Mouse (Mus musculus): ENCODE results near the gene Gm45753. TPM values are rescaled to one million over a fixed set of nuclear protein-coding genes. Genes with fewer than 3 reads are reported as not detected.

The Gm45753 gene
- polyA plus RNA-seq, 1 experiment from 2014 or later = not detected

GRCm38 (mm10) chr8:45239363-45239762 is 68.9 kb downstream of the Gm45753 start:
- Histone ChIP-seq H3K4me1 (replicated peaks) (peaks cover 9% of the 10 kb centered on the region), H3K27me3 (no peaks in the 10 kb centered on the region), H3K9ac (no peak overlapping the region), H3K4me2 (no peak overlapping the region), H3K27ac (replicated peaks) (no peak overlapping the region), H3K36me3 (no peaks in the 10 kb centered on the region), H3K4me3 (no peak overlapping the region), H3K9me3 (no peaks in the 10 kb centered on the region)
- no peak for ATAC-seq (ENCODE audit: low read depth)
- 80% methylated on average over 8 of the region's 8 CpGs for WGBS

- no peak for ATAC-seq (ENCODE audit: low read depth)
- H3K4me2 ChIP-seq = no peak overlapping the region
- WGBS = 33% methylated on average over 3 of the region's 3 CpGs
These were observed 70.0 kb downstream of the Gm45753 start for GRCm38 (mm10) chr8:45238282-45238681.

GRCm38 (mm10) chr8:45236164-45236912 is 71.9 kb downstream of the Gm45753 start:
- no peaks in the 10 kb centered on the region for H3K36me3 ChIP-seq
- no peaks in the 10 kb centered on the region for H3K27me3 ChIP-seq
- no peaks in the 10 kb centered on the region for H3K9me3 ChIP-seq
- H3K4me3 ChIP-seq = no peak overlapping the region; the same call in 1 of the 2 replicates
- no peak overlapping the region for H3K9ac ChIP-seq
- WGBS = 14% methylated on average over 14 of the region's 14 CpGs
- H3K4me1 ChIP-seq (replicated peaks) = peaks cover 9% of the 10 kb centered on the region
- peak overlapping the region; percentile 40 for H3K4me2 ChIP-seq
- H3K27ac ChIP-seq (replicated peaks) = peak overlapping the region; percentile 25; the same call in 1 of the 2 replicates
- peak; percentile 92 for ATAC-seq (ENCODE audit: low read depth)

More at GRCm38 (mm10) chr8:45238282-45238681, 70.0 kb downstream of the Gm45753 start:
- H3K4me3 ChIP-seq = no peak overlapping the region
- H3K4me1 ChIP-seq (replicated peaks) = peaks cover 9% of the 10 kb centered on the region
- H3K36me3 ChIP-seq = no peaks in the 10 kb centered on the region
- H3K9me3 ChIP-seq = no peaks in the 10 kb centered on the region
- no peak overlapping the region for H3K9ac ChIP-seq
- H3K27ac ChIP-seq (replicated peaks) = no peak overlapping the region
- no peaks in the 10 kb centered on the region for H3K27me3 ChIP-seq

GRCm38 (mm10) chr8:45235228-45235627 is 73.0 kb downstream of the Gm45753 start:
- WGBS = 87% methylated on average over 6 of the region's 6 CpGs
- H3K4me3 ChIP-seq = no peak overlapping the region
- H3K9ac ChIP-seq = no peak overlapping the region
- H3K27ac ChIP-seq (replicated peaks) = no peak overlapping the region
- no peak for ATAC-seq (ENCODE audit: low read depth)
- H3K27me3 ChIP-seq = no peaks in the 10 kb centered on the region
- peaks cover 9% of the 10 kb centered on the region for H3K4me1 ChIP-seq (replicated peaks)
- H3K9me3 ChIP-seq = no peaks in the 10 kb centered on the region
- H3K36me3 ChIP-seq = no peaks in the 10 kb centered on the region
- H3K4me2 ChIP-seq = no peak overlapping the region

GRCm38 (mm10) chr8:45233256-45233655 is 75.0 kb downstream of the Gm45753 start:
- Histone ChIP-seq H3K4me1 (replicated peaks) (peaks cover 9% of the 10 kb centered on the region), H3K4me3 (no peak overlapping the region), H3K9me3 (no peaks in the 10 kb centered on the region), H3K9ac (no peak overlapping the region), H3K27me3 (no peaks in the 10 kb centered on the region), H3K27ac (replicated peaks) (no peak overlapping the region), H3K4me2 (no peak overlapping the region), H3K36me3 (no peaks in the 10 kb centered on the region)
- 49% methylated on average over 3 of the region's 3 CpGs for WGBS
- no peak for ATAC-seq (ENCODE audit: low read depth)

Other genes starting within 250 kb of the Gm45753 start
- gene Mtnr1a, start 239.3 kb downstream of the Gm45753 start, polyA plus RNA-seq (2015; fragmentation: Nextera tagmentation; extraction: Ambion mirVana) = 0.87 and 1.8 TPM in 2 replicates
- gene F11, start 46.4 kb downstream of the Gm45753 start, polyA plus RNA-seq (2015; fragmentation: Nextera tagmentation; extraction: Ambion mirVana) = not detected in 2 replicates
- not detected in 2 replicates for gene Klkb1, start 13.6 kb downstream of the Gm45753 start, polyA plus RNA-seq (2015; fragmentation: Nextera tagmentation; extraction: Ambion mirVana)
- gene Cyp4v3, start 24.8 kb upstream of the Gm45753 start, polyA plus RNA-seq (2015; fragmentation: Nextera tagmentation; extraction: Ambion mirVana) = 1.9 and 2.3 TPM in 2 replicates
- 7.1 TPM in 2 replicates for gene Fam149a, start 73.8 kb upstream of the Gm45753 start, polyA plus RNA-seq (2015; fragmentation: Nextera tagmentation; extraction: Ambion mirVana)
- gene Tlr3, start 102.6 kb upstream of the Gm45753 start, polyA plus RNA-seq (2015; fragmentation: Nextera tagmentation; extraction: Ambion mirVana) = 0.83 and 1.0 TPM in 2 replicates
- gene Sorbs2, start 199.3 kb upstream of the Gm45753 start, polyA plus RNA-seq (2015; fragmentation: Nextera tagmentation; extraction: Ambion mirVana) = 50.5 and 59.3 TPM in 2 replicates

Measured in neural tube, embryonic 13.5 days (tissue).